Mouse (Mus musculus) heart, embryonic 13.5 days (tissue): Measurements from ENCODE around the gene Sipa1. TPM values are rescaled to one million over a fixed set of nuclear protein-coding genes. Genes with fewer than 3 reads are reported as not detected.
"Not testable (repeated sequence)": the region's sequence is repeated elsewhere in the genome, so short reads cannot be mapped to it uniquely, and the experiment has no call there.

Experiments
- ATAC-seq: fragments of 200-750 bp; cut with Nextera tagmentation; 2 replicates; pipeline ENCODE4 v1.8.0; 2017; ENCODE audit warnings: moderate TSS enrichment; ENCODE audit not compliant: insufficient number of reproducible peaks, low FRiP score, low TSS enrichment; ENCODE audit errors: extremely low read depth
- H3K27ac ChIP-seq: fragments of 300-500 bp; sonication (generic); replicated peaks from 2 replicates; pipeline ENCODE4 v1.5.1; 2015; ENCODE audit warnings: moderate library complexity, mild to moderate bottlenecking, inconsistent platforms
- H3K27me3 ChIP-seq: fragments of 300-500 bp; sonication (generic); replicated peaks from 2 replicates; pipeline ENCODE4 v1.6.1; 2015; ENCODE audit warnings: mild to moderate bottlenecking, inconsistent platforms
- H3K36me3 ChIP-seq: fragments of 300-500 bp; sonication (generic); 2 replicates; pipeline ENCODE4 v1.6.1; 2015; ENCODE audit warnings: mild to moderate bottlenecking, inconsistent platforms
- H3K4me1 ChIP-seq: fragments of 300-500 bp; sonication (generic); 2 replicates; pipeline ENCODE4 v1.6.1; 2015; ENCODE audit warnings: inconsistent platforms
- H3K4me2 ChIP-seq: fragments of 300-500 bp; sonication (generic); 2 replicates; pipeline ENCODE4 v1.6.1; 2015; ENCODE audit warnings: inconsistent platforms, mild to moderate bottlenecking, moderate library complexity
- H3K4me3 ChIP-seq: fragments of 300-500 bp; sonication (generic); 2 replicates; pipeline ENCODE4 v1.5.1; 2015; ENCODE audit warnings: moderate library complexity, mild to moderate bottlenecking, inconsistent platforms
- H3K9ac ChIP-seq: fragments of 300-500 bp; sonication (generic); 2 replicates; pipeline ENCODE4 v1.6.1; 2015; ENCODE audit warnings: inconsistent platforms, mild to moderate bottlenecking, moderate library complexity
- H3K9me3 ChIP-seq: fragments of 300-500 bp; sonication (generic); 2 replicates; pipeline ENCODE4 v1.6.1; 2016; ENCODE audit warnings: inconsistent platforms
- WGBS: fragments of 180-500 bp; shearing (Covaris S2); methylation state at CpG from one replicate; pipeline ENCODE4 v1.1.7; 2015; ENCODE audit warnings: mixed read lengths; 5-methylcytosine and 5-hydroxymethylcytosine counted together
- polyA plus RNA-seq: library from polyadenylated mRNA; unstranded; fragments of >200 nt; fragmentation: Nextera tagmentation; extraction: Ambion mirVana; gene quantifications from 2 replicates; pipeline ENCODE4 v1.2.1, GENCODE M21; 2015

Sipa1 gene
- polyA plus RNA-seq, 1 experiment from 2014 or later, result 21.9 TPM

DNA sequence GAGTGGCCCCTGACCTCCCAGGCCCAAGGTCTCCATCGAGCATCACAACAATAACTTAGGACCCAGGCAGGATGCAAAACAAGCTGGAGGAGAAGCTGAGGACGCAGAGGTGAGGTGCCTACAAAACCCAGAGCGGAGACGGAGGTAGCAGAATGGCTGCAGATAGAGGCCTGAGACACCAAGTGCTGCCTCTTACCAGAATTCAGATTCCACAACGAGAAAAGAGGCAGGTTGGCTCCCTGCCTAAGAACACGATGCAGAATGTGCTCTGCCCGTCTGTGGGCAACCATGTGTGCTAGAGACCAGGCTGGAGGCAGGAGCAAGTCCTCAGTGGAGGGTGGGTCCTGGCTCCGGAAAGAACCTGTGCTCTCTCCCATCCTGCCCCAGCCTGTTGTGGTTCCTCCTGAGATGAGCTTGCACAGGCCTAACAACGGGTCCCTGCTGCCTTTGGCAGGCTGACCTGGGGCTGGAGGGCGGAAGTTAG, 29.4 kb upstream of the Sipa1 start:
- H3K4me3 ChIP-seq, result peak overlapping the region; percentile 81
- WGBS, result 63% methylated on average over 10 of the region's 10 CpGs
- no peaks in the 10 kb centered on the region for H3K9me3 ChIP-seq
- H3K4me1 ChIP-seq, result peaks cover 52% of the 10 kb centered on the region
- H3K36me3 ChIP-seq, result peaks cover 68% of the 10 kb centered on the region
- H3K9ac ChIP-seq, result peak overlapping the region; percentile 96
- peak overlapping the region; percentile 99 for H3K4me2 ChIP-seq
- H3K27ac ChIP-seq, result peak overlapping the region; percentile 96
- no peaks in the 10 kb centered on the region for H3K27me3 ChIP-seq
- ATAC-seq, result no peak

DNA sequence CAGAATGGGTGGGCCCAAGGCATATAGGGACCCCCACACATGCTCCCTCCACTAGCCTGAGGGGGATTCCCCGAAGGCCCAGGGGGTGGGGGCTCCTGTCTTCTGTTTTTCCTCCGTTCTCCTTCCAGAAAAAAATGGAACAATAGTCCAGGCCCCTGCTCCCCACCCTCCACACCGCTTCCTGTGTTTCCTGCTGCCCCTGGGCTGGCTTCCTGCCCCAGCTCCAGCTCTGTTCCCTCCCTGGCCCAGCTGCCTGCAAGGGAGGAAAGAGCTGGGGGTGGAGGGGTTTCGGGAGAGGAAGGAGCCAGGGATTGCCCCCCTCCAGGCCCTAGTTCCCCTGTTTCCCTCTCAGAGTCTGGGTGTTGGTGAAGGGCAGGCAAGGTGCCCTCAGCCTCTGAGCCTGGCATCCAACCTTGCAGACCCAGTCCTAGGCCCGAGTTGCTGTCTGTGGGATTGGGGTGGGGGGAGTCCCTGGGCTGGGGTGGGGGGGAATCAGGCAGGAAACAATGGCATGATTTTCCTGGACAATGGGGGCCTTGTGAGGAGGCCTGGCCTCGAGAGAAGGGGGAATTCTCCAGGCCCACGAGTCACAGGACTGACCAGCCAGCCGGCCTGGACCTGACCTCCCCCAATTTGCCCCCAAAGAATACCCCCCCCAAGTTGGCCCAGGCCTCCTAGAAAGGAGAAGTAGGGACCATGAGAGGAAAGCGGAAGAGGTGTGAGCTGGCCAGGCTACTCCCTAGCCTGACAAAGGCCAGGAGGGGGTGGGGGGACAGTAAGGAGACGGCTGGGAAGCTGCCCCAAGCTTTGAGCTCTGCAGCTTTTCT, 28.8 kb upstream of the Sipa1 start:
- H3K36me3 ChIP-seq, result peaks cover 62% of the 10 kb centered on the region
- H3K9me3 ChIP-seq, result no peaks in the 10 kb centered on the region
- H3K27ac ChIP-seq, result peak overlapping the region; percentile 96
- no peak for ATAC-seq
- no peaks in the 10 kb centered on the region for H3K27me3 ChIP-seq
- H3K9ac ChIP-seq, result peak overlapping the region; percentile 96
- H3K4me2 ChIP-seq, result peak overlapping the region; percentile 99
- H3K4me1 ChIP-seq, result peaks cover 59% of the 10 kb centered on the region
- 60% methylated on average over 10 of the region's 10 CpGs for WGBS
- peak overlapping the region; percentile 81 for H3K4me3 ChIP-seq

DNA sequence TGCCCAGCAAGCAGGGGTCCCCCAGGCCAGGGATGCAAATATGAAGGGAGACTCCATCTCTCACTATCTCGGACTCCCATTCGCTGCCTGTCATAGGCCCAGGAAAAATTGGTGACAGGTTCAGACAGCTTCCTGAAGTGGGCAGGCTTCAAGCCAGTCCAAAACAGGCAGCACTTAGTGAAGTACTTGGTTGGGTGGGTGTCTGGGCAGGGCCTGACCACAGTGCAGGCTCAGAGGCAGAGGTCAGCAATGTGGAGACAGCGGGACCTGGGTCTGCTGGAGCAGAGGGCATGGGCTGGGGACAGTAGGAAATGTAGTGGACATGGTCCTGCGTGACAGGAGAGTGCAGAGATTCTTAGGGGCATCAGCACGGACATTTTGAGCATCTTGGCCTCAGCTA, 28.1 kb upstream of the Sipa1 start:
- Histone ChIP-seq H3K36me3 (peaks cover 58% of the 10 kb centered on the region), H3K4me3 (peak overlapping the region; percentile 81), H3K4me1 (peaks cover 63% of the 10 kb centered on the region), H3K9me3 (no peaks in the 10 kb centered on the region), H3K27me3 (no peaks in the 10 kb centered on the region), H3K9ac (peak overlapping the region; percentile 96), H3K4me2 (peak overlapping the region; percentile 99), H3K27ac (peak overlapping the region; percentile 96)
- no peak for ATAC-seq
- WGBS, result 63% methylated on average over 5 of the region's 5 CpGs

DNA sequence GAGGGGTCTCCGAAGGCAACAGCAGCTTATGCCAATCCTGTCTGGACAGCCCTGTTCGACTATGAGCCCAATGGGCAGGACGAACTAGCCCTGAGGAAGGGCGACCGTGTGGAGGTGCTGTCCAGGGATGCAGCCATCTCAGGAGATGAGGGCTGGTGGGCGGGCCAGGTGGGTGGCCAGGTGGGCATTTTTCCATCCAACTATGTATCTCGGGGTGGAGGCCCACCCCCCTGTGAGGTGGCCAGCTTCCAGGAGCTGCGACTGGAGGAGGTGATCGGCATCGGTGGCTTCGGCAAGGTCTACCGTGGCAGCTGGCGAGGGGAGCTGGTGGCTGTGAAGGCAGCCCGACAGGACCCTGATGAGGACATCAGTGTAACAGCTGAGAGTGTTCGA, 26.8 kb upstream of the Sipa1 start:
- Histone ChIP-seq H3K27me3 (no peaks in the 10 kb centered on the region), H3K9me3 (no peaks in the 10 kb centered on the region), H3K4me3 (peak overlapping the region; percentile 81), H3K4me2 (peak overlapping the region; percentile 99), H3K36me3 (peaks cover 58% of the 10 kb centered on the region), H3K27ac (peak overlapping the region; percentile 96), H3K9ac (peak overlapping the region; percentile 96), H3K4me1 (peaks cover 54% of the 10 kb centered on the region)
- ATAC-seq, result no peak
- whole genome bisulfite sequencing, result 46% methylated on average over 15 of the region's 15 CpGs

DNA sequence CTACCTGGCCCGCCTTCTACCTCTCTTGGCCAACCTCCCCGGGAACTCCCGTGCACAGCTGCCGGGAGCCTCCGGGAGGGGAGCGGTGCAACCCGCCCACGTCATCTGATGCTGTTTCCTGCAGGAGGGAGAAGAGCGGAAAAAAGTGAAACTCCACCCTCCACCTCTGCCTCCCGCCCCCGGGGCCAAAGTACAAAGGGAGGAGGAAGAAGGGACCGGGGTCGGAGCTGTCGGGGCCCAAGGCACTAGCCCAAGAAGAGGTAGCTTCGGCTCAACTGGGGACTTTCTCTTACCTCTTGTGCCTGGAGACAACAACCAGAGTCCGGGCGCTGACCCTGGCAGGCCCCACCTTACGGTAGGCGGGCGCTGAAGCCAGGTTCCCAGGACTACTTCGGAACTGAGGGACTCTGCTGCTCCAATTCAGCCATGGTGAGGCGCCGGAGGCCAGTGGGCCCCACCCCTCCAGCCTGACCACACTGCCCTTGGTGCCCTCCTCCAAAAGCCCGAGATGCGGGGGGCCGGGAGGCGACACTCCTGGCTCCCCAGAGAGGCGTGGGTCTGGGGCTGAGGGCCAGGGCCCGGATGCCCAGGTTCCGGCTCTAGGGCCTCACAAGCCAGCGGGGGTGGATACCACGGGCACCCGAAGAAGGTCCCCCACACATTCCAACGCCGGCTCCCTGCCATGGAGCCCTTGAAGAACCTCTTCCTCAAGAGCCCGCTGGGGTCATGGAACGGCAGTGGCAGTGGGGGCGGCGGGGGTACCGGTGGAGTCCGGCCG, 26.2 kb upstream of the Sipa1 start:
- Histone ChIP-seq H3K4me1 (peaks cover 54% of the 10 kb centered on the region), H3K9me3 (no peaks in the 10 kb centered on the region), H3K9ac (peak overlapping the region; percentile 96), H3K27ac (peak overlapping the region; percentile 96), H3K36me3 (peaks cover 58% of the 10 kb centered on the region), H3K4me3 (peak overlapping the region; percentile 81), H3K4me2 (peak overlapping the region; percentile 99), H3K27me3 (no peaks in the 10 kb centered on the region)
- 8% methylated on average over 42 of the region's 42 CpGs for WGBS
- ATAC-seq, result peak; percentile 40; the same call in 1 of the 2 replicates

DNA sequence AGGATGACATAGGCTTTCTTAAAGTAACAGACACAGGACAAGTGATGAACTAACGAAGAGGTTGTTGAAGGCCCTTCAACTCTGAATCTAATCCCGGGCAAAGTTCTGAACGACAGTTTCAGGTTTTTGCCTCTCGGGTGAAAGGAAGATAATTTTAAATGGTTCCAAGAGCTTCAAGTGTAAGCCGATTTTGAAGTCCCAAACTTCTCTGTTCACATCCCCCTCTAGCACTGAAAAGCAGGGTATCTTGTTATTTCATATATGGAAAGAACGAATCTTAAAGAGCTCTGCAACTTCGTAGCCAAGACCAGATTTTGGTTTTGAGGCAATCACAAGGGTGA, 25.6 kb upstream of the Sipa1 start:
- H3K4me3 ChIP-seq, result peak overlapping the region; percentile 81
- no peak for ATAC-seq
- peaks cover 52% of the 10 kb centered on the region for H3K4me1 ChIP-seq
- H3K27me3 ChIP-seq, result no peaks in the 10 kb centered on the region
- no peaks in the 10 kb centered on the region for H3K9me3 ChIP-seq
- H3K4me2 ChIP-seq, result peak overlapping the region; percentile 99
- peak overlapping the region; percentile 96 for H3K9ac ChIP-seq
- peaks cover 58% of the 10 kb centered on the region for H3K36me3 ChIP-seq
- H3K27ac ChIP-seq, result peak overlapping the region; percentile 96
- under 1% methylated on average over 7 of the region's 7 CpGs for WGBS

DNA sequence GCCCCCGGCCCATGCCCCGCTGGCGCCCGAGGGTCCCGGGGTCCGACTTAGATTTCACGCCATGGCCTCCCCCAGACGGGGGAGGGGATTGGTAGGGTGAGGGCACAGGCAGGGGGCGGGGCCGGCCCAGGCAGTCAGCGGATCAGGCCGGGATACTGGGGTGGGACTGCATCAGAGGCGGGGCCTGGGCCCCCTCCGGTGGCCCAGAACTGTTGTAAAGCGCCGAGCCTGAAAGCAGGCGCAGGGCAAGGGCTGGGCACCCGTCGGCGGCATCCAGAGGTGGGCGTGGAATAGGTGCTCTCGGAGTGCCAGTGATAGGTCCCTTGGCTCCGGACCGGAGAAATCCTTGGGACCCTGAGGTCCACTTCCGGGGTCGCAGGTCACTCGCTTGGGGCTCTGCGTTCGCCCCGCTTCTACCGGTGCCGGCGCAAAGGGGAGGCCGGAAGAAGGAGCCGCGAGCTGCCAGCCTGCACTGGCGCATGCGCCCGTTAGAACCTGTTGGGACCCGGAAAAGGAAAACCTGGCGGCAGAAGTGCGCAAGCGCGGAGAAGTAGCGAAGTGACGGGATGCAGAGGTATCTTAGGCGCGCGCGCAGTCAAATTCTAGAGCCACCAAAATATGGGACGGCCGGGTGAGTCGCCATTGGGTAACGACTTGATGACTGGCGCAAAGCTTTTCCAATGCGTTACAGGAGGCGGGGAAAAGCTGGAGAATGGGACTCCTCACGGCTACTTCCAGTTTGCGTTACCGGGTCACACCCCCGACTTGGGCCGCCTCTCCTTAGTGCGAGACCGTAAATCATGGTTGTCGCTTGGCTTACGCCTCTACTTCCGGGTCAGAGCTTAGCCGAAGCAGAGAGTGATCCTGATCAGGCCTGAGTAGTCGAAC, 24.9 kb upstream of the Sipa1 start, which contains the start of the genes Map3k11 and Pcnx3:
Gene Map3k11, plus strand, starts transcription at position 543 of the 888 bp plus-strand sequence.
Gene Pcnx3, minus strand, starts transcription at position 709 of the 888 bp plus-strand sequence.
- peak; percentile 71 for ATAC-seq
- peaks cover 58% of the 10 kb centered on the region for H3K36me3 ChIP-seq
- H3K27ac ChIP-seq, result peak within 1 kb of the TSS; percentile 96
- no peaks in the 10 kb centered on the region for H3K9me3 ChIP-seq
- H3K4me2 ChIP-seq, result peak within 1 kb of the TSS; percentile 99
- H3K4me1 ChIP-seq, result peaks cover 46% of the 10 kb centered on the region
- no peaks in the 10 kb centered on the region for H3K27me3 ChIP-seq
- H3K4me3 ChIP-seq, result peak within 1 kb of the TSS; percentile 81
- under 1% methylated on average over 69 of the region's 69 CpGs for WGBS
- peak within 1 kb of the TSS; percentile 97 for H3K9ac ChIP-seq

DNA sequence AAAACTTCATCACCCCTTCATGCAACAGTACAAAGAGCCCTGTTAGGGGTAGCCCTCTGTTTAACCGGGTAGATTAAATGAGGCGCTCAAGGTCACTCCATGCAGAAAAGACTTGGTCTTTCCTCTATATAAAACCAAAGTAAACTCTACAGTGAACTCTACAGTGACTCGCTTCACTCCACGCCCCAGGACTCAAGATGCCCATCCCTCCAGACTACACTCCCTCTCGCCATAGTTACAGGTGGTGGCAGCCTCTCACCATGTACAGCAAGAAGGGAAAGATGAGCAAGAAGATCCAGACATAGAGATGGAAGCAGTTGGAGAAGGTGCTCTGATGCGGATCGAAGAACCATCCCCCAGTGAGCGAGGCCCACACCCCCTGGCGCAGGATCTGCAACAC, 24.2 kb upstream of the Sipa1 start:
- Histone ChIP-seq H3K9ac (peak overlapping the region; percentile 97), H3K9me3 (no peaks in the 10 kb centered on the region), H3K4me1 (peaks cover 40% of the 10 kb centered on the region), H3K4me3 (peak overlapping the region; percentile 81), H3K27me3 (no peaks in the 10 kb centered on the region), H3K27ac (peak overlapping the region; percentile 96), H3K36me3 (peaks cover 58% of the 10 kb centered on the region), H3K4me2 (peak overlapping the region; percentile 99)
- ATAC-seq, result no peak
- WGBS, result 18% methylated on average over 9 of the region's 9 CpGs

DNA sequence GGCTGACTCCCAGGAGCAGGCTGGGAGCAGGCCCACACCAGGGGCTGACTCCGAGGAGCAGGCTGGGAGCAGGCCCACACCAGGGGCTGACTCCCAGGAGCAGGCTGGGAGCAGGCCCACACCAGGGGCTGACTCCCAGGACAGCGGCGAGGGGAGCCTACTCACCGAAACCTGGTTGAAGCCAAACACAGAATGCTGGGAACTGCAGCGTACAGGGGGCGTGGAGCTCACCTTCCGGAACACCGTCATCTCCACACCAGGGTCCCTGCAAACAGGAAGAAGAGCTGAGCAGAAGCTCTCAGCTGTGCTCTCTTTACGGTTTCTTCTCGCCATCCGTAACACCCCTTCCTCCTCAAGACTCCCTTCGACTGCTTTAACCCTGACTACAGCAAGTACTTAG, 23.4 kb upstream of the Sipa1 start:
- H3K27me3 ChIP-seq, H3K9me3 ChIP-seq, H3K27ac ChIP-seq, ATAC-seq: not testable (repeated sequence)
- 87% methylated on average over 12 of the region's 12 CpGs for WGBS
- Histone ChIP-seq H3K9ac (peak overlapping the region; percentile 97), H3K4me3 (peak overlapping the region; percentile 81), H3K4me2 (peak overlapping the region; percentile 99), H3K4me1 (peaks cover 32% of the 10 kb centered on the region), H3K36me3 (peaks cover 63% of the 10 kb centered on the region)

DNA sequence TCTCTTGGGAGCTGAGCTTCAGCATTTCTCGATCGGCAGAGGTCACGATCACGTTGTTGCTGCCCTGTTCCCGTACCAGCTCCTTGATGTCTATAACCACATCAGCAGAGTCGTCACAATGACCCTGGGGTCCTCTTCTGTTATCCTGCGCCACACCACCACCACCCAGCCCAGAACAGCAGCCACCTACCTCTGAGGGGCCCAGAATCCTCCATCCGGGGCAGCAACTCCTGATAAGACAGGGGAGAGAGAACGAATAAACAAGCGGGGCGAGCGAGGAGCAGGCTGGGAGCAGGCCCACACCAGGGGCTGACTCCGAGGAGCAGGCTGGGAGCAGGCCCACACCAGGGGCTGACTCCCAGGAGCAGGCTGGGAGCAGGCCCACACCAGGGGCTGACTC, 22.9 kb upstream of the Sipa1 start:
- H3K4me2 ChIP-seq, result no peak overlapping the region
- H3K4me3 ChIP-seq, result no peak overlapping the region
- no peak for ATAC-seq
- H3K27me3 ChIP-seq, result no peaks in the 10 kb centered on the region
- H3K4me1 ChIP-seq, result peaks cover 27% of the 10 kb centered on the region
- WGBS, result 69% methylated on average over 13 of the region's 13 CpGs
- H3K9me3 ChIP-seq, result no peaks in the 10 kb centered on the region
- H3K36me3 ChIP-seq, result peaks cover 65% of the 10 kb centered on the region
- no peak overlapping the region for H3K9ac ChIP-seq
- H3K27ac ChIP-seq, result no peak overlapping the region
